Mouse (Mus musculus): Measurements from ENCODE around the gene AC109138.7.

DNA sequence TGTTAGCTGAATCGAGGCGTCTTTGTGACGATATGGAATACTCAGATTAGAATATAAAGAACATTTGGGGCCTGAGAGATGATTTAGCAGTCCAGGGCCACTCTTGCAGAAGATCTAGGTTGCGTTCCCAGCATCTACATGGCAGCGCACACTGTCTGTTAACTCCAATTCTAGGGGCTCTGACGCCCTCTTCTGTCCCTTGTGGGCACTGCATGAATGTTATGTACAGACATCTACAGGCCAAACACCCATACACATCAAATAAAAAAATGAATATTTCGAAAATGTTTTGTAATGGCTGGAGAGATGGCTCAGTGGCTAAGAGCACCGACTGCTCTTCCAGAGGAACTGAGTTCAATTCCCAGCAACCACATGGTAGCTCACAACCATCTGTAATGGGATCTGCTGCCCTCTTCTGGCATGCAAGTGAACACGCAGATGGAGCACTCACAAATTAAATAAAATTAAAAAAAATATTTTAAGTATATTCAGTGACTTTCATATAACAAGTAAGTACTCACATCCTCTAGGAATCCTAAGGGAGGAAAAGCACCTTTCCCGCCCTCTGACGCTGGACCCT lies 41.5 kb downstream of the AC109138.7 start:
- TF ChIP-seq CTCF (IDR thresholded peaks at IDR 0.05) (no peak; the same call in none of the 2 replicates), EP300 (IDR thresholded peaks at IDR 0.05) (no peak)
